Mouse (Mus musculus) midbrain, embryonic 16.5 days (tissue): ENCODE measurements around the gene Fabp6. TPM values are rescaled to one million over a fixed set of nuclear protein-coding genes. Genes with fewer than 3 reads are reported as not detected.

Source experiments
- ATAC-seq: fragments of 200-750 bp; cut with Nextera tagmentation; 2 replicates; pipeline ENCODE4 v1.8.0; 2017; ENCODE audit warnings: moderate TSS enrichment
- H3K27ac ChIP-seq: fragments of 300-500 bp; sonication (generic); 2 replicates; pipeline ENCODE4 v1.5.1; 2014; ENCODE audit warnings: mild to moderate bottlenecking, low read length, mixed read lengths
- H3K27me3 ChIP-seq: fragments of 300-500 bp; sonication (generic); 2 replicates; pipeline ENCODE4 v1.6.1; 2014; ENCODE audit warnings: low read depth, low read length, mixed read lengths; ENCODE audit not compliant: control insufficient read depth, insufficient read depth
- H3K36me3 ChIP-seq: fragments of 300-500 bp; sonication (generic); 2 replicates; pipeline ENCODE4 v1.6.1; 2014; ENCODE audit warnings: mild to moderate bottlenecking, low read length, moderate library complexity, mixed read lengths; ENCODE audit not compliant: control insufficient read depth, insufficient read depth
- H3K4me1 ChIP-seq: fragments of 300-500 bp; sonication (generic); 2 replicates; pipeline ENCODE4 v1.6.1; 2014; ENCODE audit warnings: mild to moderate bottlenecking, low read length, mixed read lengths; ENCODE audit not compliant: control insufficient read depth, insufficient read depth
- H3K4me2 ChIP-seq: fragments of 300-500 bp; sonication (generic); 2 replicates; pipeline ENCODE4 v1.6.1; 2014; ENCODE audit warnings: mild to moderate bottlenecking, low read length, mixed read lengths
- H3K4me3 ChIP-seq: fragments of 300-500 bp; sonication (generic); 2 replicates; pipeline ENCODE4 v1.5.1; 2014; ENCODE audit warnings: low read depth, mild to moderate bottlenecking, low read length, moderate library complexity, mixed read lengths
- H3K9ac ChIP-seq: fragments of 300-500 bp; sonication (generic); 2 replicates; pipeline ENCODE4 v1.6.1; 2014; ENCODE audit warnings: low read depth, low read length, mixed read lengths
- H3K9me3 ChIP-seq: fragments of 300-500 bp; sonication (generic); replicated peaks from 2 replicates; pipeline ENCODE4 v1.6.1; 2014; ENCODE audit warnings: mild to moderate bottlenecking, low read length, mixed read lengths; ENCODE audit not compliant: control insufficient read depth, poor library complexity, severe bottlenecking
- WGBS: fragments of 180-500 bp; shearing (Covaris S2); extraction: QIAGEN DNeasy Blood & Tissue Kit; methylation state at CpG from one replicate; pipeline ENCODE4 v1.1.7; 2014; 5-methylcytosine and 5-hydroxymethylcytosine counted together
- polyA plus RNA-seq: library from polyadenylated mRNA; unstranded; fragments of >200 nt; fragmentation: Nextera tagmentation; extraction: Ambion mirVana; gene quantifications from 2 replicates; pipeline ENCODE4 v1.2.1, GENCODE M21; 2015

Gene Fabp6
- polyA plus RNA-seq, 1 experiment from 2014 or later, result not detected

DNA sequence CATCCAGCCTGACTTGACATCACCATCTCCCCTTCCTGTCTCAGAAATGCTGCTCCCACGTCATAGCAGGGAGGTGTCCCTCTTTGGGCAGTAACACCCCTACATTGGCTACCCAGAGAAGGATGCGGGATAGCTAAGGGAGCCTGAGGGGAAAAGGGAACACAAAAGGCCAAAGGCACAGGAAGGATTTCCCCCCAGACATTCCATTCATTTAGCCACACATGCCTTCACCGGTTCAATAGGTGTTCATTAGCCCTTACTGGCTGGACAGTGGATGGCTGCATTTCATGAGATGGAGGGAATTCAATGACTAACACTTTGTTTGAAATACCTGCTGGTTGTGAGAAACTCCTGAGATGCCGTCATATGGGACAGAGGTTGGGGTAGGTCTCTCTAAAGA, 54.7 kb downstream of the Fabp6 start:
- H3K4me2 ChIP-seq, result no peak overlapping the region
- peaks cover 21% of the 10 kb centered on the region for H3K4me1 ChIP-seq
- no peak overlapping the region for H3K27ac ChIP-seq
- no peak overlapping the region for H3K4me3 ChIP-seq
- H3K9me3 ChIP-seq, result no peaks in the 10 kb centered on the region
- no peak overlapping the region for H3K9ac ChIP-seq
- no peaks in the 10 kb centered on the region for H3K36me3 ChIP-seq
- no peaks in the 10 kb centered on the region for H3K27me3 ChIP-seq
- no peak for ATAC-seq
- 40% methylated on average over 4 of the region's 4 CpGs for WGBS

Other genes starting within 250 kb of the Fabp6 start
- gene Pttg1, start 175.3 kb downstream of the Fabp6 start, polyA plus RNA-seq, result 49.1 and 53.2 TPM in 2 replicates
- gene Slu7, start 167.8 kb downstream of the Fabp6 start, polyA plus RNA-seq, result 62.6 and 65.3 TPM in 2 replicates
- 10.2 and 12.9 TPM in 2 replicates for gene C1qtnf2, start 127.3 kb downstream of the Fabp6 start, polyA plus RNA-seq
- 7.4 and 10.4 TPM in 2 replicates for gene Ccnjl, start 72.8 kb downstream of the Fabp6 start, polyA plus RNA-seq
- 3.0 and 3.2 TPM in 2 replicates for gene 4933415A04Rik, start 14.5 kb downstream of the Fabp6 start, polyA plus RNA-seq
- gene Pwwp2a, start 80.5 kb upstream of the Fabp6 start, polyA plus RNA-seq, result 24.5 and 29.0 TPM in 2 replicates
- gene Ttc1, start 146.5 kb upstream of the Fabp6 start, polyA plus RNA-seq, result 72.0 and 79.3 TPM in 2 replicates